Mouse (Mus musculus): Measurements from ENCODE around the gene Olfr676. TPM values are rescaled to one million over a fixed set of nuclear protein-coding genes. Genes with fewer than 3 reads are reported as not detected.
"Not testable (repeated sequence)": the region's sequence is repeated elsewhere in the genome, so short reads cannot be mapped to it uniquely, and the experiment has no call there.

Gene Olfr676
- polyA plus RNA-seq (2015; fragmentation: Nextera tagmentation; extraction: Ambion mirVana), result not detected in 2 replicates

DNA sequence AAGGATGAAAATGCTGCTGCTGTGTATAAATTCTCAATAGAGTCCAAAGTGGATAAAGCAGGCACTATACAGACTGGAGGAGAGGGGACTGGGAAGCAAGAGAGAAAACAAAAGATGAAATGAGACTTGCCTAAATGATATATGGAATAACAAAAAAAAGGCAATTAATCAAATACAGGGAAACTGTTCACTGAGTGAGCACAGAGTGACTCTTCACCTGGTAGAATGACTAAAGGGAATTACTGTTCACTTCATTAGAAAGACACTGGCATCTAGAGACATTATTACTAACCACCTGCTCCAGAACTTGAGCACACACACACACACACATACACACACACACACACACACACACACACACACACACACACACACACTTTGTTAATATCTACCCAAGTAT is at the start of gene Olfr676:
Olfr676 (plus strand) TSS at position 301 of the 400 bp plus-strand sequence.
- H3K27me3 ChIP-seq (ENCODE audit: control insufficient read depth, insufficient read depth, low read length), result no peaks in the 10 kb centered on the region
- no peak within 1 kb of the TSS for H3K4me2 ChIP-seq (ENCODE audit: low read depth, low read length)
- no peak for ATAC-seq (replicated peaks; ENCODE audit: extremely low read depth, insufficient read depth, low FRiP score)
- no peak within 1 kb of the TSS for H3K27ac ChIP-seq (ENCODE audit: low read length)
- H3K4me1 ChIP-seq (ENCODE audit: control insufficient read depth, insufficient read depth, low read length), result no peaks in the 10 kb centered on the region
- no peaks in the 10 kb centered on the region for H3K36me3 ChIP-seq (ENCODE audit: control insufficient read depth, insufficient read depth)
- no peaks in the 10 kb centered on the region for H3K9me3 ChIP-seq (replicated peaks; ENCODE audit: control insufficient read depth, low read length)
- no peak within 1 kb of the TSS for H3K9ac ChIP-seq (ENCODE audit: low read length)
- no peak within 1 kb of the TSS for H3K4me3 ChIP-seq (ENCODE audit: low read length)

DNA sequence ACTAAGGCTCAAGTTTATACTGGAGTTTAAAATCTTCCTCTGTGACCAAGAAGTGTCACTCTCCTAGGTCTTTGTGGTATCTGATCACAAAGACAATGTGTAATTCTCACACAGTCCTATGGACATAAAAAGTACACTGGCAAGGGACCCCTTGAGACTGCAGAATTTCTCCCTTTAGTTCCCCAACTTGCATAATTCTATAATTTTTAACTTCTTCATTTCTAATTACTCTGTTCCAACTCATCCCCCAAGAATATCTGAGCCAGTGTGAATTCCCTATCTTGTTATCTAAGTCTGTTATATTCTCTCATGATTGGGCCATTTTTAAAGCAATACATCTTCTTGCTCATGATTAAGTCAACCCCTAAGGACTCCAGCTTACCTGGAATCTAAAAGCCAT is 30.6 kb upstream of the Olfr676 start, which contains the start of gene Olfr672:
Olfr672 (minus strand) TSS at position 101 of the 400 bp plus-strand sequence.
- H3K27ac ChIP-seq (ENCODE audit: low read length), result no peak within 1 kb of the TSS
- no peaks in the 10 kb centered on the region for H3K9me3 ChIP-seq (replicated peaks; ENCODE audit: control insufficient read depth, low read length)
- no peak within 1 kb of the TSS for H3K4me3 ChIP-seq (ENCODE audit: low read length)
- H3K9ac ChIP-seq (ENCODE audit: low read length), result no peak within 1 kb of the TSS
- H3K4me1 ChIP-seq (ENCODE audit: control insufficient read depth, insufficient read depth, low read length), result no peaks in the 10 kb centered on the region
- no peak for ATAC-seq (replicated peaks; ENCODE audit: extremely low read depth, insufficient read depth, low FRiP score)
- no peaks in the 10 kb centered on the region for H3K36me3 ChIP-seq (ENCODE audit: control insufficient read depth, insufficient read depth)
- H3K27me3 ChIP-seq (ENCODE audit: control insufficient read depth, insufficient read depth, low read length), result no peaks in the 10 kb centered on the region
- H3K4me2 ChIP-seq (ENCODE audit: low read depth, low read length), result no peak within 1 kb of the TSS

DNA sequence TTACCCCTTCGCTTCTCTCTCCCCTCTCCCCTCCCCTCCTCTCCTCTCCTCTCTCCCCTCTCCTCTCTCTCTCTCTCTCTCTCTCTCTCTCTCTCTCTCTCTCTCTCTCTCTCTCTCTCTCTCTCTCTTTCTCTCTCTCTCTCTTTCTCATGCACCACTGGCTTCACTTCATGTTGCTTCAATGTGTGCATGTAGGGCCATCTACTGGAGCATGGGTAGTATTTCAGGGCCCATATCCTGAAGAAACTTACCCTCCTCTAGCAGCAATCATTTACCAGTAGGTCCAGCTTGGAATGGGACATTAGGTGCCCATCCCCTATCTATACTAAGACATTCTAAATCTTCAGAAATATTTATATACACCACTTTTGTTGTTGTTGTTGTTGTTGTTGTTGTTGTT is 10.0 kb upstream of the Olfr676 start:
- H3K9me3 ChIP-seq (replicated peaks; ENCODE audit: control insufficient read depth, low read length), result no peaks in the 10 kb centered on the region
- H3K9ac ChIP-seq (ENCODE audit: low read length), result no peak overlapping the region
- no peak overlapping the region for H3K4me3 ChIP-seq (ENCODE audit: low read length)
- no peaks in the 10 kb centered on the region for H3K4me1 ChIP-seq (ENCODE audit: control insufficient read depth, insufficient read depth, low read length)
- H3K4me2 ChIP-seq (ENCODE audit: low read depth, low read length), result no peak overlapping the region
- no peak overlapping the region for H3K27ac ChIP-seq (ENCODE audit: low read length)
- no peak for ATAC-seq (replicated peaks; ENCODE audit: extremely low read depth, insufficient read depth, low FRiP score)
- WGBS, result 53% methylated on average over 1 of the region's 1 CpGs
- H3K27me3 ChIP-seq (ENCODE audit: control insufficient read depth, insufficient read depth, low read length), result no peaks in the 10 kb centered on the region
- H3K36me3 ChIP-seq (ENCODE audit: control insufficient read depth, insufficient read depth), result no peaks in the 10 kb centered on the region

DNA sequence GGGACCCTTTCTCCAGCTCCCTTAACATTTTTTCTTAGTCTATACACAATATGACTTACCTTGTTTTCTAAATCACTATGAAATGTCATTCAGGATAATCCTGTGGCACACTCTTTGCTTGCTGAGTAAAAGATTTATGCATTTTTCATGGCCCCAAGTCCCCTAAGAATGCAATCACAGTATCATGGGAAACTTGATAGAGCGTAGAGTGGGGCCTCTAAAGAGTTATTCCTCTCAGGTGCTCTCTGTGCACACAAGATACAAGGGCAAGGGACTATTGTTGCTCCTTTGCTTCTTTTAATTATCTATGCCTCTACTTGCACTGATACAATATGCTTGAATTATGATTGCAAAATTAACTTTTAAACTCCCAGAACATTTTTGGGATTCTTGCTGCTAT is 4.1 kb upstream of the Olfr676 start, which contains the start of gene Olfr675:
Olfr675 (minus strand) TSS at position 101 of the 400 bp plus-strand sequence.
- no peak within 1 kb of the TSS for H3K27ac ChIP-seq (ENCODE audit: low read length)
- H3K36me3 ChIP-seq (ENCODE audit: control insufficient read depth, insufficient read depth), result no peaks in the 10 kb centered on the region
- no peaks in the 10 kb centered on the region for H3K4me1 ChIP-seq (ENCODE audit: control insufficient read depth, insufficient read depth, low read length)
- no peak for ATAC-seq (replicated peaks; ENCODE audit: extremely low read depth, insufficient read depth, low FRiP score)
- H3K27me3 ChIP-seq (ENCODE audit: control insufficient read depth, insufficient read depth, low read length), result no peaks in the 10 kb centered on the region
- 76% methylated on average over 1 of the region's 1 CpGs for WGBS
- H3K4me3 ChIP-seq (ENCODE audit: low read length), result no peak within 1 kb of the TSS
- H3K4me2 ChIP-seq (ENCODE audit: low read depth, low read length), result no peak within 1 kb of the TSS
- no peaks in the 10 kb centered on the region for H3K9me3 ChIP-seq (replicated peaks; ENCODE audit: control insufficient read depth, low read length)
- no peak within 1 kb of the TSS for H3K9ac ChIP-seq (ENCODE audit: low read length)

DNA sequence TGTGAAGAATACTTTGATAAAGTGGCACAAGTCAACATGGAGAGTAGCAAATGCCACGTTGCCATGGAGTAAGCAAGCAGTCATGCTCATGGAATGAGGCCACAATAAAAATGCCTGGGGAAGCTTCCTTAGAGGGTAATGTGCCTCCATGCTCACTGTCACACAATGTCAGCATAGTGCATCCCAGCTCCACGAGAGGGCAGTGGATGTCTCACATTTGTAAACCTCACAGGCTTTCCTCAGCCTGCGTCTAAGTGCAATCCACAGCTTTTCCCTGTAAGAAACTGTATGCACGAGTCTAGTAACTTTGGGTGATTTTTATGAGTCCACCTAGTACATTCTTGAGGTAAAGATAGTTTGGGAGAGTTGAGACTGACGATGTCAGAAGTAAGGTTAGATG is 1.3 kb downstream of the Olfr676 start:
- H3K4me1 ChIP-seq (ENCODE audit: control insufficient read depth, insufficient read depth, low read length); H3K9ac ChIP-seq (ENCODE audit: low read length); H3K27ac ChIP-seq (ENCODE audit: low read length); H3K36me3 ChIP-seq (ENCODE audit: control insufficient read depth, insufficient read depth); H3K27me3 ChIP-seq (ENCODE audit: control insufficient read depth, insufficient read depth, low read length); ATAC-seq (replicated peaks; ENCODE audit: extremely low read depth, insufficient read depth, low FRiP score); H3K9me3 ChIP-seq (replicated peaks; ENCODE audit: control insufficient read depth, low read length); H3K4me2 ChIP-seq (ENCODE audit: low read depth, low read length); H3K4me3 ChIP-seq (ENCODE audit: low read length): not testable (repeated sequence)
- 47% methylated on average over 5 of the region's 5 CpGs for WGBS

DNA sequence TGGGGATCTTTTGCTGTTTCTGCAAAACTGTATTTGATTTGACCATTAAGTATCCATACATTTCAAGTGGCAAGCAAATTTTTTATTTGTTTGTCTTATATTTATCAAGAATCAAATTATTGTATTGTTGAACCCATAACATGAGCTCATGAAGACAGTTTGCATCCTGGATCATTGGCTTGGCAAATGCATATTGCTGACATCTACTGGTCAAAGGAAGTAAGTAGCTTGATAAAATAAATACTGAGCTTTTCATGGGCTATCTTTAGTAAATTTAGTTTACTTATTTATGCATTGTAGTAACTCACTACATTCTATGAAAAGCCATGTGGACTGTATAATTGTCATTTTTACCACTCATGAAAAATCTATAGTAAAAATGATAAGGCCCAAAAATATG is 26.5 kb downstream of the Olfr676 start:
- Histone ChIP-seq H3K9ac (ENCODE audit: low read length) (no peak overlapping the region), H3K4me3 (ENCODE audit: low read length) (no peak overlapping the region), H3K9me3 (replicated peaks; ENCODE audit: control insufficient read depth, low read length) (no peaks in the 10 kb centered on the region), H3K4me1 (ENCODE audit: control insufficient read depth, insufficient read depth, low read length) (no peaks in the 10 kb centered on the region), H3K4me2 (ENCODE audit: low read depth, low read length) (no peak overlapping the region), H3K36me3 (ENCODE audit: control insufficient read depth, insufficient read depth) (no peaks in the 10 kb centered on the region), H3K27ac (ENCODE audit: low read length) (no peak overlapping the region), H3K27me3 (ENCODE audit: control insufficient read depth, insufficient read depth, low read length) (no peaks in the 10 kb centered on the region)
- no peak for ATAC-seq (replicated peaks; ENCODE audit: extremely low read depth, insufficient read depth, low FRiP score)

DNA sequence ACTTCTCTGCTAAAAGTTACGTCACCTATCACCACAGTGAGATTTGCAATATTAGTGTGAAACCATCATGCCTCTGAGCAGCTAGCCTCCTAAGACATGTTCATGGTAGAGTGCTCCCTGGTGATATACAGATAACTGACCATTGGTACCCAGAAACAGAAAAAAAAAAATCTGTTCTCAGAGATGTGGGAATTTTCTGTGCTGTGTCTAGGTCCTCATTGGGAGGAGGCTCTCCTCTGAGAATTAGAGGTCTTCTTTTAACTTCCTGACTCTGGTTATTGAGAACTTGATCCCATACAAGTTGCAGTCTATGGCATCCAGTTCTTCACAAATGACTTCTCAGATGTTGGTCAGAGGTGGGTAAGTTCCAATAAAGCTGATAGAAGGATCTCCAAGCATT is 31.7 kb downstream of the Olfr676 start, which contains the start of gene Olfr678:
Olfr678 (plus strand) TSS at position 301 of the 400 bp plus-strand sequence.
- Histone ChIP-seq H3K36me3 (ENCODE audit: control insufficient read depth, insufficient read depth) (no peaks in the 10 kb centered on the region), H3K4me3 (ENCODE audit: low read length) (no peak within 1 kb of the TSS), H3K27me3 (ENCODE audit: control insufficient read depth, insufficient read depth, low read length) (no peaks in the 10 kb centered on the region), H3K4me2 (ENCODE audit: low read depth, low read length) (no peak within 1 kb of the TSS), H3K27ac (ENCODE audit: low read length) (no peak within 1 kb of the TSS), H3K4me1 (ENCODE audit: control insufficient read depth, insufficient read depth, low read length) (no peaks in the 10 kb centered on the region), H3K9ac (ENCODE audit: low read length) (no peak within 1 kb of the TSS), H3K9me3 (replicated peaks; ENCODE audit: control insufficient read depth, low read length) (no peaks in the 10 kb centered on the region)
- WGBS, result 85% methylated on average over 1 of the region's 1 CpGs
- ATAC-seq (replicated peaks; ENCODE audit: extremely low read depth, insufficient read depth, low FRiP score), result no peak

DNA sequence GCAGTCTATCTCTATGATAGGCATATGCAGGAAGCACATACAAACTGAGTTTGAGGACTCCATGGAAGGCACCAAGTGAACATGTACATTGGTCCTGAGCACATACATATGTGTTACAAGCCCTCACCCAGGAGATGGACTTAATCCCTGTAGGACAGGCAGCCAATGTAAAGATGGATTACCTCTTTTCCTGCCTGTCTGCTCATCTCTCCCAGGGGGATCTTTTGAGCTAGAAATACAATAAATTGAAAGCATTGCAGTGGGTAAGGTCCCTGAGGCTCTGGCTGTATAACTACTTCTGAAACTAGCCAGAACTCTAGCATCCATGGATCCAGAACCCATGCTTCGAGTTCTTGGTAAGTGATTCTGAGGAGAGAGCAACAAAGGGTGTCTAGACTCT is 48.4 kb downstream of the Olfr676 start, which contains the start of gene Olfr679:
Olfr679 (plus strand) TSS at position 301 of the 400 bp plus-strand sequence.
- Histone ChIP-seq H3K4me1 (ENCODE audit: control insufficient read depth, insufficient read depth, low read length) (no peaks in the 10 kb centered on the region), H3K4me2 (ENCODE audit: low read depth, low read length) (no peak within 1 kb of the TSS), H3K9ac (ENCODE audit: low read length) (no peak within 1 kb of the TSS), H3K27me3 (ENCODE audit: control insufficient read depth, insufficient read depth, low read length) (no peaks in the 10 kb centered on the region), H3K27ac (ENCODE audit: low read length) (no peak within 1 kb of the TSS), H3K36me3 (ENCODE audit: control insufficient read depth, insufficient read depth) (no peaks in the 10 kb centered on the region), H3K4me3 (ENCODE audit: low read length) (no peak within 1 kb of the TSS), H3K9me3 (replicated peaks; ENCODE audit: control insufficient read depth, low read length) (no peaks in the 10 kb centered on the region)
- WGBS, result 54% methylated on average over 1 of the region's 1 CpGs
- ATAC-seq (replicated peaks; ENCODE audit: extremely low read depth, insufficient read depth, low FRiP score), result no peak

Measured in heart, embryonic 16.5 days (tissue).